Mouse (Mus musculus): ENCODE results near the gene Ly86.

The Ly86 gene

GRCm38 (mm10) chr13:37459957-37460930, 115.2 kb downstream of the Ly86 start:
- DNase-seq = peak; percentile 22 to 40

- DNase-seq = no peak
Measured at GRCm38 (mm10) chr13:37462049-37462702, 117.2 kb downstream of the Ly86 start.

DNA sequence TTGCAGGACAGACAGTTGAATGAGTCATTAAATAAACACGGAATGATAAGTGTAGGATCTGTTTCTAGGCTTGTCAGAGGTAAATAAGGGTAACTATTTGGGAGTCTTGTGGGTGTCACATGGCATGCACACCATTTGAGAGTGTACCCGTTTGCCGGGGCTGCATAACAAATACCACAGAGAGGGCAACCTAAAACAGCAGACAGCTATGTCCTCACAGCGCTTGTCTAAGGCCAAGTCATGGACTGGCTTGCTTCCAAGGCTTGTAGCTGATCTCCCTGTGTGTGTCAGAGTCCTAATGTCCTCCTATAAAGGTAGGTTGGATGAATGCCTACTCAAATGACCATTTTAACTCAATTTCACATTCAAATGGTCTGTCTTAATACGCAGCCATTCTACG, 120.7 kb downstream of the Ly86 start:
- no peak for DNase-seq

DNA sequence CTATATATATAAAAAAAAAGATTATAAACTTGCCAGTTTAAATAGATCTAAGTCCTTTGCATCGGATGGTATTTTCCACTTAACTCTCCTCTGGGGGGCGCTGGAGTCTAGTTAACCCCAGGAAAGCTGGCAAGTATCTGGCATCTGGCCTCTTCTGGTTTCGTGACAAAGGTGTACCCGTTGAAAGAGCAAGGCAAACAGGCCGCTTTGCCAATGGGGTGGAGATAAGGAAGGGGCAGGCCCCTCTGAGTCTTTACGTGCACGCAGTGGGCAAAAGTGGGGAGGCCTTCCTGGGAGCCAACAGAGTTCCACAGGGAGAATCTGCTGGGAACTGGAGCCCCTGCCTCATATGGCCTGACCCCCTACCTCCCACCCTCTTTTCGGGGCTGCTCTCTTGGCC, 122.8 kb downstream of the Ly86 start:
- DNase-seq = peak; percentile 50 to 74
